Comparison of ENCODE assay signal across 3 mouse cellular contexts in the genomic region with DNA sequence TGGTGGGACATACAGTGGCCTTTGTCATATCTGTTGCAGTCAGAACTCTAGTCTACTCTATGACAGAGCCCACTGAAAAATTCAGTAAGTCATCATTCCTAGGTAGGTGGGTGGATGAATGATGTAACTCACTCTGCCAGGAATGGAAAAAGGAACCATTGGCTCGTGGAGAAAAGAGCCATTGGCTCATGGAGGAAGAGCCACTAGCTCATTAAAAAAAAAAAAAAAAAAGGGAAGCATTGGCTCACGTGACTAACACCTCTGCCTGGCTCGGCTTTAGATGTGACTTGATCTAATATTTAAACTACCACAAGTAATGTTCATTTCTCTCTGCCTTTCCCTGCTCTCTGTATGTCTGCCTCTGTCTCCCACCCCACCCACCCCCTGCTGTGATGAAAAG.
TF ChIP-seq lines count a peak whose summit lies in the region.

No protein-coding gene starts in this region.

TF ChIP-seq in CH12.LX, 34 proteins besides CTCF, POLR2A, EP300 and RAD21 (continued from another document):
- peak; percentile 78 for TF ChIP-seq ZNF384 (IDR thresholded peaks at IDR 0.05; ENCODE audit: low read depth, low read length)
- TF ChIP-seq IRF4 (IDR thresholded peaks at IDR 0.05; ENCODE audit: low read depth, low read length) = no peak
- TF ChIP-seq MAZ (IDR thresholded peaks at IDR 0.05; ENCODE audit: low read depth, low read length) = no peak
- TF ChIP-seq BHLHE40 (IDR thresholded peaks at IDR 0.05; ENCODE audit: low read depth, low read length) = peak; percentile 38

TF ChIP-seq in MEL, 35 proteins besides CTCF, POLR2A, EP300 and RAD21 (continued from another document):
- TF ChIP-seq BHLHE40 (IDR thresholded peaks at IDR 0.05; ENCODE audit: borderline replicate concordance, low read depth, low read length) (peak; percentile 81; the same call in 1 of the 2 replicates), TBP (IDR thresholded peaks at IDR 0.05; ENCODE audit: low read depth, low read length) (no peak), ELF1 (IDR thresholded peaks at IDR 0.05; ENCODE audit: low read depth, low read length) (no peak), MYC (IDR thresholded peaks at IDR 0.05; ENCODE audit: low read depth, low read length) (no peak), USF2 (IDR thresholded peaks at IDR 0.05; ENCODE audit: borderline replicate concordance in 1 of 2, insufficient read depth in 1 of 2, low read depth in 1 of 2, low read length in 2 of 2) (peak; percentile 31 to 74; a peak in 3 of 4 replicates), ZMIZ1 (IDR thresholded peaks at IDR 0.05; ENCODE audit: low read depth, low read length) (no peak), MAX (IDR thresholded peaks at IDR 0.05; ENCODE audit: low read length) (peak; percentile 90), MEF2A (IDR thresholded peaks at IDR 0.05; ENCODE audit: extremely low read depth, insufficient replicate concordance, low read depth, low read length, poor library complexity, severe bottlenecking) (no peak), MAFK (IDR thresholded peaks at IDR 0.05; ENCODE audit: borderline replicate concordance, low read depth, low read length) (no peak), TAL1 (IDR thresholded peaks at IDR 0.05; ENCODE audit: low read length) (no peak), MYB (IDR thresholded peaks at IDR 0.05; ENCODE audit: low read depth, low read length) (no peak), UBTF (IDR thresholded peaks at IDR 0.05; ENCODE audit: borderline replicate concordance, insufficient read depth, low read depth, low read length) (no peak), JUND (IDR thresholded peaks at IDR 0.05; ENCODE audit: low read depth, low read length) (no peak), SIN3A (IDR thresholded peaks at IDR 0.05; ENCODE audit: low read length) (no peak), CHD1 (IDR thresholded peaks at IDR 0.05; ENCODE audit: low read depth, low read length) (no peak), ZKSCAN1 (IDR thresholded peaks at IDR 0.05; ENCODE audit: low read depth, low read length) (0 out of 2 replicates have a peak, but pooled peaks have one; percentile 73), USF1 (IDR thresholded peaks at IDR 0.05; ENCODE audit: low read depth, low read length) (peak; percentile 93), MAZ (IDR thresholded peaks at IDR 0.05; ENCODE audit: low read depth, low read length) (no peak), ZNF384 (IDR thresholded peaks at IDR 0.05; ENCODE audit: low read depth, low read length) (peak; percentile 97), SMC3 (IDR thresholded peaks at IDR 0.05; ENCODE audit: low read depth, low read length) (no peak)

TF ChIP-seq in myocyte, 11 proteins besides CTCF, POLR2A, EP300 and RAD21 (continued from another document):
- no peak for TF ChIP-seq REST (IDR thresholded peaks at IDR 0.05; ENCODE audit: insufficient read depth, insufficient read length)
- no peak for TF ChIP-seq CEBPB (IDR thresholded peaks at IDR 0.05; ENCODE audit: insufficient read depth, poor library complexity, severe bottlenecking)
